Mouse (Mus musculus) limb, embryonic 14.5 days (tissue): ENCODE data around the gene Sgsm1. TPM values are rescaled to one million over a fixed set of nuclear protein-coding genes. Genes with fewer than 3 reads are reported as not detected.

Source experiments
- ATAC-seq: fragments of 200-750 bp; cut with Nextera tagmentation; 2 replicates; pipeline ENCODE4 v1.8.0; 2017; ENCODE audit warnings: low read depth, moderate number of reproducible peaks, moderate TSS enrichment; ENCODE audit not compliant: low FRiP score
- DNase-seq: peaks from one replicate; pipeline ENCODE4 v3.0.0-alpha.2; 2015; ENCODE audit warnings: low spot score
- H3K27ac ChIP-seq: fragments of 300-500 bp; sonication (generic); replicated peaks from 2 replicates; pipeline ENCODE4 v1.5.1; 2014; ENCODE audit warnings: low read depth, mild to moderate bottlenecking, low read length, moderate library complexity, mixed read lengths
- H3K27me3 ChIP-seq: fragments of 300-500 bp; sonication (generic); 2 replicates; pipeline ENCODE4 v1.6.1; 2014; ENCODE audit warnings: low read length, mixed read lengths; ENCODE audit not compliant: control insufficient read depth, insufficient read depth
- H3K36me3 ChIP-seq: fragments of 300-500 bp; sonication (generic); 2 replicates; pipeline ENCODE4 v1.6.1; 2014; ENCODE audit warnings: mild to moderate bottlenecking, low read length, moderate library complexity, mixed read lengths; ENCODE audit not compliant: control insufficient read depth, insufficient read depth
- H3K4me1 ChIP-seq: fragments of 300-500 bp; sonication (generic); 2 replicates; pipeline ENCODE4 v1.6.1; 2014; ENCODE audit warnings: antibody characterized with exemption, low read length, mixed read lengths; ENCODE audit not compliant: control insufficient read depth, insufficient read depth
- H3K4me2 ChIP-seq: fragments of 300-500 bp; sonication (generic); replicated peaks from 2 replicates; pipeline ENCODE4 v1.6.1; 2014; ENCODE audit warnings: low read depth, mild to moderate bottlenecking, low read length, moderate library complexity; ENCODE audit not compliant: severe bottlenecking
- H3K4me3 ChIP-seq: fragments of 300-500 bp; sonication (generic); replicated peaks from 2 replicates; pipeline ENCODE4 v1.5.1; 2014; ENCODE audit warnings: low read length
- H3K9ac ChIP-seq: fragments of 300-500 bp; sonication (generic); 2 replicates; pipeline ENCODE4 v1.6.1; 2014; ENCODE audit warnings: mild to moderate bottlenecking, low read depth, low read length, moderate library complexity; ENCODE audit not compliant: severe bottlenecking
- H3K9me3 ChIP-seq: fragments of 300-500 bp; sonication (generic); 2 replicates; pipeline ENCODE4 v1.6.1; 2016; ENCODE audit warnings: low read length; ENCODE audit not compliant: control insufficient read depth
- POLR2A ChIP-seq: fragments of 200-500 bp; IDR thresholded peaks from 2 replicates; pipeline ENCODE4 v1.8.0; 2012; ENCODE audit warnings: inconsistent platforms, mild to moderate bottlenecking, moderate library complexity, borderline replicate concordance; ENCODE audit not compliant: insufficient read depth, insufficient read length; ENCODE audit errors: extremely low read depth
- WGBS: fragments of 180-500 bp; shearing (Covaris S2); extraction: QIAGEN DNeasy Blood & Tissue Kit; methylation state at CpG from one replicate; pipeline ENCODE4 v1.1.7; 2014; 5-methylcytosine and 5-hydroxymethylcytosine counted together
- polyA plus RNA-seq, 2 experiments: library from polyadenylated mRNA; depleted of rRNA in 1 of 2; stranded (reverse) in 1 of 2; unstranded in 1 of 2; fragments of >200 nt; fragmentation: Nextera tagmentation in 1 of 2; extraction: Ambion mirVana in 1 of 2; gene quantifications; 2 replicates each; pipeline versions ENCODE4 v1.2.1 to v1.2.3; 2012 to 2014

The Sgsm1 gene
- polyA plus RNA-seq, 2 experiments: 1.2 to 3.3 TPM

DNA sequence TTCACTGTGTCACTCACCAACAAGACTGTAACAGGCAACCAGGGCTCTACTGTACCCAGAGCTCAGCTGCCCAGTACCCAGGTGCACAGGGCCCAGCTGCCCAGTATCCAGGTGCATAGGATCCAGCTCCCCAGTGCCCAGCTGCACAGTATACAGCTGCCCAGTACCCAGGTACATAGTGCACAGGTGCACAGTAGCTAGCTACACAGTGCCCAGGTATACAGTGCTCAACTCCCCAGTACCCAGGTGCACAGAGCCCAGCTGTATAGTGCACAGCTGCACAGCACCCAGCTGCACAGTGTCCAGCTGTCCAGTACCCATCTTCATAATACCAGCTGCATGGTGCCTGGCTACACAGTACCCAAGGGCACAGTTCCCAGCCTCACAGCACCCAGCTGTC is 42.3 kb downstream of the Sgsm1 start:
- H3K27me3 ChIP-seq: no peaks in the 10 kb centered on the region
- no peaks in the 10 kb centered on the region for H3K4me1 ChIP-seq
- no peak overlapping the region for H3K4me2 ChIP-seq
- H3K9ac ChIP-seq: no peak overlapping the region
- TF ChIP-seq POLR2A: no peak
- ATAC-seq (no peak), DNase-seq (no peak)
- H3K36me3 ChIP-seq: no peaks in the 10 kb centered on the region
- H3K27ac ChIP-seq: no peak overlapping the region
- H3K4me3 ChIP-seq: no peak overlapping the region
- no peaks in the 10 kb centered on the region for H3K9me3 ChIP-seq

DNA sequence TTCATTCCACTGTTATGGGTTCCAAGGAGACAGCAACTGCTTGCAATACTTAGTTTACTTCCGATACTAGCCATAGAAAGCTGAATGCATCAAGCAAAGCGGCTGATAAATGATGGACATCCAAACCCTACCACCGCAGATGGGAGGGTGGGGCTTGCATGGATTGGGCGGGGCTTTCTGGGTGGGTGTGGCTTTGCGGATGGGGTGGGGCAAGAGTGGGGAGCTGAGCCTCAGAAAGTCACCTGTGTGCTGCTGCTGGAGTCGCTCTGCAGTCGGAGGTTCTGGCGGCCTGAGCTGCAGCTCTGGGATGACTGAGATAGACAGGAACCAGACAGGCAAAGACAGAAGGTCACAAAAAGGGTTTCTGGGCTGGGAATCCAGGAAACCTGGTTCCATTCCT is 44.9 kb downstream of the Sgsm1 start:
- H3K4me1 ChIP-seq: no peaks in the 10 kb centered on the region
- no peak overlapping the region for H3K4me3 ChIP-seq
- no peak for DNase-seq
- H3K4me2 ChIP-seq: no peak overlapping the region
- H3K9ac ChIP-seq: no peak overlapping the region
- H3K27ac ChIP-seq: no peak overlapping the region
- ATAC-seq: no peak
- no peaks in the 10 kb centered on the region for H3K9me3 ChIP-seq
- WGBS: 80% methylated on average over 8 of the region's 8 CpGs
- no peaks in the 10 kb centered on the region for H3K27me3 ChIP-seq
- no peaks in the 10 kb centered on the region for H3K36me3 ChIP-seq
- TF ChIP-seq POLR2A: no peak

DNA sequence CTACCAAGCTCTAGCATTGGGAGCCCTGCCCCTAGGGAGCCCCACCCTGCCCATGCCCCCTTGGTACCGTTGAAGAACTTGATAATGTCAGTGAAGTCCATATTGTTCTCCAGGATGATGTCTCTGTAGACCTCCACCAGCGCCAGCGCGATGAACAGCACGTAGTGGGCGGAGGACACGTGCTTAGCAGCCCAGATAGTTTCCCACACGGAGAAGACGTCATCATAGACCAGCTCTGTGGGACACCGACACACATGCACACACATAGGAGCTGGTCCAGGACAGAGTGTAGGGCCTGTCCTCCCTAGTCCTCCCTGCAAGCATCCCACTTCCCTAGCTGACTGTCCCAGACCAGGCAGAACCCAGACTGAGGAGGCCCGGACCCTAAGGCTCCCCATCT is 59.8 kb downstream of the Sgsm1 start:
- H3K36me3 ChIP-seq: no peaks in the 10 kb centered on the region
- H3K4me3 ChIP-seq: no peak overlapping the region
- no peak overlapping the region for H3K4me2 ChIP-seq
- no peak overlapping the region for H3K27ac ChIP-seq
- no peak for ATAC-seq
- no peaks in the 10 kb centered on the region for H3K9me3 ChIP-seq
- H3K27me3 ChIP-seq: no peaks in the 10 kb centered on the region
- no peak for TF ChIP-seq POLR2A
- no peak overlapping the region for H3K9ac ChIP-seq
- no peak for DNase-seq
- no peaks in the 10 kb centered on the region for H3K4me1 ChIP-seq
- WGBS: 92% methylated on average over 11 of the region's 11 CpGs

DNA sequence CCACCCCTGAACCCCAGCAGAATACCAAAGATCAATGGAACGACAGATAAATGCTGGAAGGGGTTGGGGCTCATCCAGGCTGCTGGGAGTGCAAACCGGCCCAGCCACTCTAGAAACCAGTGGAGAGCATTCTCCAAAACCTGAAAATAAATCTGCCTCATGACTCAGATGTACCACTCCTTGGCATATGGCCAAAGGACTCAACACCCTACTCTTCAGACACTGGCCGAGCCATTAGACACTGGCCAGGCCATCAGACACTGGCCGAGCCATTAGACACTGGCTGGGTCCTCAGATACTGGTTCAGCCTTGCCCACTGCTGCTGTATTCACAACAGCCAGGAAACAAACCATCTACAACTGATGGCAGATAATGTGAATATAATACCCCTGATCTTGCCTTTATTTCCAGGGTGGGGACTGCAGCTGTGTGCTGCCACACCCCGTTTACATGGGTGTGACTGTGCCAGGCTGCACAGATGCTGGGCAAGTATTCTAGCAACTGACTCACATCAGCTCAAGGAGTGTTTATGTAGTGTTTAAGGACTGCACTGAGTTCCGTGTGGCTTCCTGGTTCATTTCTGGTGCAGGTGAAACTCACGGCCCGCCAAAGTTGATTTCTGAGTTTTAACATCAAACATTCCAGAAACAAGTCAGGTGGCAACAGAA is 61.2 kb downstream of the Sgsm1 start:
- no peaks in the 10 kb centered on the region for H3K27me3 ChIP-seq
- 71% methylated on average over 8 of the region's 8 CpGs for WGBS
- no peak overlapping the region for H3K4me2 ChIP-seq
- H3K4me3 ChIP-seq: no peak overlapping the region
- no peak for TF ChIP-seq POLR2A
- no peak overlapping the region for H3K9ac ChIP-seq
- no peaks in the 10 kb centered on the region for H3K4me1 ChIP-seq
- H3K9me3 ChIP-seq: no peaks in the 10 kb centered on the region
- H3K36me3 ChIP-seq: no peaks in the 10 kb centered on the region
- H3K27ac ChIP-seq: no peak overlapping the region
- no peak for DNase-seq
- ATAC-seq: no peak

DNA sequence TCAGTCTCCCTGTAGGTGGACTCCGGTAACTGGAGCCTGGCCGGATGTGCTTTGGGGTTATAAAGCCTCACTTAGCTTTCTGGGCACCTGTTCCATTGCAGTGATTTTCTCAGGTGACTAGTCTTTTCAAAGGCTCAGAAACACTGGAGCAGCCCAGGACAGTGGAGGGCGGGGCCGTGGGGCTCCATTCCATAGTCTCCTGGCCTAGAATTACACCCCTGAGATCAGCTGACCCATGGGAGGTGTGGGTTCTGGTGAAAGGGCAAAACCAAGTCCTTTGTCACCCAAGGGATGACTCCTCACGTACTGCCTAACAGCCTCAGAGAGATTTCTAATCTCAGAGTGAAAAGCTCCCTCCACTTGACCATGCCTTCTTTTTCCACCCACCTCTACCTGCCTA is 80.4 kb downstream of the Sgsm1 start:
- DNase-seq (no peak), ATAC-seq (no peak)
- no peak overlapping the region for H3K27ac ChIP-seq
- no peak for TF ChIP-seq POLR2A
- no peaks in the 10 kb centered on the region for H3K9me3 ChIP-seq
- H3K4me1 ChIP-seq: 0 out of 2 replicates have a peak, but pooled peaks cover 6% of the 10 kb centered on the region
- H3K4me2 ChIP-seq: no peak overlapping the region
- H3K9ac ChIP-seq: no peak overlapping the region
- H3K4me3 ChIP-seq: no peak overlapping the region
- no peaks in the 10 kb centered on the region for H3K36me3 ChIP-seq
- 70% methylated on average over 5 of the region's 5 CpGs for WGBS
- no peaks in the 10 kb centered on the region for H3K27me3 ChIP-seq

DNA sequence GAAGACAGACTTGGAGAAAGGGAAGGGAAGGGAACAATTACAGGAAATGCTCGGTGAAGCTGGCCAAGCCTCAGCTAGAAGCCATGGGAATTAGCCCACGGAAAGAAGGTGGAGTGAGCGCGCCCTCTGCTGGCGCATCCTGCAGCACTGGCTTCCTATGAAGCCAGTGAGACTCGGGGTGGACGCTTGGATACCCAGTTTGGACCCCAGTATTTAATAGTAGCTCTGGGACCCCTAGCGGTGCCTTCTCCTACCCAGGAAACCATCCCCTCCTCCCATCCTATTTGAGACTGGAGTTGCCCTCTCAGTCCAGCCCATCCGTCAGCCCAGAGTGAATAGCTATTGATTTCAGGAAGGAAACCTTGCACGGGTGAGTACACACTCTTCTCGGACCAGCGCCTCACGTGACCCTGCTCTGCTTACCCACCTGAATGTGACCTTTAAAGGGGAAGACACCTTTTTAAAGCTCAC is 83.9 kb downstream of the Sgsm1 start, which contains the start of gene Tmem211:
TSS of gene Tmem211 (plus strand) at position 278 of the 471 bp plus-strand sequence.
- ATAC-seq (peak; percentile 90), DNase-seq (peak; percentile 92)
- H3K4me2 ChIP-seq: peak within 1 kb of the TSS; percentile 51
- H3K27me3 ChIP-seq: no peaks in the 10 kb centered on the region
- WGBS: 1% methylated on average over 13 of the region's 13 CpGs
- peak within 1 kb of the TSS; percentile 38 for H3K9ac ChIP-seq
- H3K27ac ChIP-seq: peak within 1 kb of the TSS; percentile 48; the same call in 1 of the 2 replicates
- no peaks in the 10 kb centered on the region for H3K9me3 ChIP-seq
- TF ChIP-seq POLR2A: no peak
- H3K4me3 ChIP-seq: peak within 1 kb of the TSS; percentile 23
- 0 out of 2 replicates have a peak, but pooled peaks cover 6% of the 10 kb centered on the region for H3K4me1 ChIP-seq
- H3K36me3 ChIP-seq: no peaks in the 10 kb centered on the region
